Mouse (Mus musculus) midbrain, embryonic 15.5 days (tissue): ENCODE results near the gene Tmsb15l. TPM values are rescaled to one million over a fixed set of nuclear protein-coding genes. Genes with fewer than 3 reads are reported as not detected.
"Not testable (repeated sequence)": the region's sequence is repeated elsewhere in the genome, so short reads cannot be mapped to it uniquely, and the experiment has no call there.

Source experiments
- ATAC-seq: fragments of 200-750 bp; cut with Nextera tagmentation; replicated peaks from 2 replicates; pipeline ENCODE4 v1.8.0; 2017; ENCODE audit warnings: moderate TSS enrichment
- H3K27ac ChIP-seq: fragments of 300-500 bp; sonication (generic); 2 replicates; pipeline ENCODE4 v1.5.1; 2015; ENCODE audit warnings: mild to moderate bottlenecking, inconsistent platforms
- H3K27me3 ChIP-seq: fragments of 300-500 bp; sonication (generic); replicated peaks from 2 replicates; pipeline ENCODE4 v1.6.1; 2015; ENCODE audit warnings: inconsistent platforms
- H3K36me3 ChIP-seq: fragments of 300-500 bp; sonication (generic); replicated peaks from 2 replicates; pipeline ENCODE4 v1.6.1; 2015; ENCODE audit warnings: inconsistent platforms
- H3K4me1 ChIP-seq: fragments of 300-500 bp; sonication (generic); 2 replicates; pipeline ENCODE4 v1.6.1; 2015; ENCODE audit warnings: inconsistent platforms
- H3K4me2 ChIP-seq: fragments of 300-500 bp; sonication (generic); 2 replicates; pipeline ENCODE4 v1.6.1; 2015; ENCODE audit warnings: inconsistent platforms, mild to moderate bottlenecking, moderate library complexity
- H3K4me3 ChIP-seq: fragments of 300-500 bp; sonication (generic); 2 replicates; pipeline ENCODE4 v1.5.1; 2015; ENCODE audit warnings: mild to moderate bottlenecking, inconsistent platforms
- H3K9ac ChIP-seq: fragments of 300-500 bp; sonication (generic); 2 replicates; pipeline ENCODE4 v1.6.1; 2015; ENCODE audit warnings: mild to moderate bottlenecking, inconsistent platforms
- H3K9me3 ChIP-seq: fragments of 300-500 bp; sonication (generic); 2 replicates; pipeline ENCODE4 v1.6.1; 2016; ENCODE audit warnings: inconsistent platforms
- WGBS: fragments of 180-500 bp; shearing (Covaris S2); methylation state at CpG from one replicate; pipeline ENCODE4 v1.1.7; 2015; ENCODE audit warnings: mixed read lengths; 5-methylcytosine and 5-hydroxymethylcytosine counted together
- polyA plus RNA-seq: library from polyadenylated mRNA; unstranded; fragments of >200 nt; fragmentation: Nextera tagmentation; extraction: Ambion mirVana; gene quantifications from 2 replicates; pipeline ENCODE4 v1.2.1, GENCODE M21; 2015

Gene Tmsb15l
- polyA plus RNA-seq, 1 experiment from 2014 or later, result 7.0 TPM

- no peak overlapping the region for H3K27ac ChIP-seq
- no peak overlapping the region for H3K9ac ChIP-seq
- H3K4me2 ChIP-seq, result no peak overlapping the region
- WGBS, result 33% methylated on average over 2 of the region's 2 CpGs
- H3K9me3 ChIP-seq, result no peaks in the 10 kb centered on the region
- no peaks in the 10 kb centered on the region for H3K36me3 ChIP-seq
- H3K27me3 ChIP-seq, result no peaks in the 10 kb centered on the region
- H3K4me1 ChIP-seq, result no peaks in the 10 kb centered on the region
- H3K4me3 ChIP-seq, result no peak overlapping the region
- no peak for ATAC-seq
Measured at GRCm38 (mm10) chrX:136959688-136960087, 17.0 kb downstream of the Tmsb15l start.

GRCm38 (mm10) chrX:136958300-136958699 lies 18.4 kb downstream of the Tmsb15l start:
- H3K9ac ChIP-seq, H3K9me3 ChIP-seq, H3K27me3 ChIP-seq, H3K4me1 ChIP-seq, H3K36me3 ChIP-seq: not testable (repeated sequence)
- peak overlapping the region; percentile 45 for H3K4me3 ChIP-seq
- H3K4me2 ChIP-seq, result peak overlapping the region; percentile 51
- 0 out of 2 replicates have a peak overlapping the region, but pooled peaks have one; percentile 38 for H3K27ac ChIP-seq
- WGBS, result 52% methylated on average over 5 of the region's 5 CpGs
- ATAC-seq, result peak; percentile 18

- H3K27me3 ChIP-seq, H3K36me3 ChIP-seq, H3K9me3 ChIP-seq, H3K4me1 ChIP-seq: not testable (repeated sequence)
- Histone ChIP-seq H3K27ac (0 out of 2 replicates have a peak overlapping the region, but pooled peaks have one; percentile 38), H3K4me3 (peak overlapping the region; percentile 45), H3K4me2 (peak overlapping the region; percentile 51), H3K9ac (peak overlapping the region; percentile 38)
- WGBS, result 26% methylated on average over 13 of the region's 13 CpGs
- ATAC-seq, result peak; percentile 100
Measured at GRCm38 (mm10) chrX:136957583-136958279, 18.9 kb downstream of the Tmsb15l start.

- Histone ChIP-seq H3K4me1 (no peaks in the 10 kb centered on the region), H3K4me2 (no peak overlapping the region), H3K27ac (no peak overlapping the region), H3K36me3 (no peaks in the 10 kb centered on the region), H3K4me3 (no peak overlapping the region), H3K27me3 (no peaks in the 10 kb centered on the region), H3K9ac (no peak overlapping the region), H3K9me3 (no peaks in the 10 kb centered on the region)
- 57% methylated on average over 3 of the region's 3 CpGs for WGBS
- ATAC-seq, result no peak
Measured at GRCm38 (mm10) chrX:136937985-136938384, 38.7 kb downstream of the Tmsb15l start.

GRCm38 (mm10) chrX:136927031-136927430 lies 49.6 kb downstream of the Tmsb15l start, which contains the start of gene H2bfm:
TSS of gene H2bfm (plus strand) at chrX:136927325.
- Histone ChIP-seq H3K4me2 (no peak within 1 kb of the TSS), H3K9ac (no peak within 1 kb of the TSS), H3K27me3 (no peaks in the 10 kb centered on the region), H3K4me1 (no peaks in the 10 kb centered on the region), H3K36me3 (no peaks in the 10 kb centered on the region), H3K4me3 (no peak within 1 kb of the TSS), H3K9me3 (no peaks in the 10 kb centered on the region; the same call in 1 of the 2 replicates), H3K27ac (no peak within 1 kb of the TSS)
- ATAC-seq, result no peak
- 93% methylated on average over 14 of the region's 14 CpGs for WGBS

GRCm38 (mm10) chrX:136925863-136926262 lies 50.8 kb downstream of the Tmsb15l start:
- Histone ChIP-seq H3K4me3 (no peak overlapping the region), H3K36me3 (no peaks in the 10 kb centered on the region)
- no peak for ATAC-seq

More at GRCm38 (mm10) chrX:136925863-136926262, 50.8 kb downstream of the Tmsb15l start:
- Histone ChIP-seq H3K4me2 (no peak overlapping the region), H3K9ac (no peak overlapping the region), H3K4me1 (no peaks in the 10 kb centered on the region), H3K27ac (no peak overlapping the region), H3K9me3 (no peaks in the 10 kb centered on the region; the same call in 1 of the 2 replicates), H3K27me3 (no peaks in the 10 kb centered on the region)

Other genes with a start within 250 kb of the Tmsb15l start
- gene Morf4l2, start 233.2 kb downstream of the Tmsb15l start, polyA plus RNA-seq, result 558 and 567 TPM in 2 replicates
- gene Glra4, start 196.7 kb downstream of the Tmsb15l start, polyA plus RNA-seq, result 0.11 TPM in 1 of 2 replicates, not detected in the other
- 10.0 and 11.4 TPM in 2 replicates for gene Plp1, start 154.2 kb downstream of the Tmsb15l start, polyA plus RNA-seq
- gene Rab9b, start 108.1 kb downstream of the Tmsb15l start, polyA plus RNA-seq, result 23.1 and 24.4 TPM in 2 replicates
- gene H2bfm, start 49.5 kb downstream of the Tmsb15l start, polyA plus RNA-seq, result not detected in 2 replicates
- 70.9 and 74.1 TPM in 2 replicates for gene Tmsb15b2, start 1.4 kb downstream of the Tmsb15l start, polyA plus RNA-seq
- 30.8 and 31.9 TPM in 2 replicates for gene Tmsb15b1, start within 50 bp of the Tmsb15l start, polyA plus RNA-seq
- gene Zcchc18, start 16.3 kb upstream of the Tmsb15l start, polyA plus RNA-seq, result 413 and 428 TPM in 2 replicates
- gene Slc25a53, start 61.4 kb upstream of the Tmsb15l start, polyA plus RNA-seq, result 14.3 and 15.2 TPM in 2 replicates
- gene Fam199x, start 72.7 kb upstream of the Tmsb15l start, polyA plus RNA-seq, result 8.5 and 9.4 TPM in 2 replicates
- gene Esx1, start 145.2 kb upstream of the Tmsb15l start, polyA plus RNA-seq, result not detected in 2 replicates